Mouse (Mus musculus) lung, adult 2 months (tissue): ENCODE results near the gene Mthfr.

Source experiments
- CTCF ChIP-seq: fragments of 200-500 bp; IDR thresholded peaks from 2 replicates; pipeline ENCODE4 v1.5.1; 2011; ENCODE audit warnings: mild to moderate bottlenecking, low read length, control low read depth; ENCODE audit not compliant: insufficient read depth
- POLR2A ChIP-seq: fragments of 200-500 bp; IDR thresholded peaks from 2 replicates; pipeline ENCODE4 v1.6.1; 2011; ENCODE audit warnings: low read depth, mild to moderate bottlenecking, control low read depth, low read length, borderline replicate concordance; ENCODE audit errors: extremely low read depth

DNA sequence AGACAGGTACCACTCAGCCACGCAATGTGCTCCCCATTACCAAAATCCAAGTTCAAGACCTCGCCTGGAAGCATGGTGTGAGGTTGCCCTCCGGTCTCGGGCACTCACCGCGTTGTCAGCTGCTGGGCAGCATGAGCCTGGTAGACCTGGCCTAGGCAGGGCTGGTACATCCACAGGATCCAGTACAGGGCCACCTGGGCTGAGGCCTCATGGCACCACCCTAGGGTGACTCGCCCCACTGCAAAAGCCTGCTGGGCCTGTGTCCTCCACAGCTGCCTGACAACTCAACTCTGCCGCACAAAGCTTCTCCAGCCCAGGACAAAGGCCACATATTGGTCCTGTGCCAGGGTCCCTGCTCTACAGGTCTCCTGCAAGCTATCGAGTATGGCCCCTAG is 22.2 kb downstream of the Mthfr start:
- TF ChIP-seq POLR2A (no peak), CTCF (no peak)
